Mouse (Mus musculus) midbrain, embryonic 15.5 days (tissue): ENCODE results near the gene Clnk. TPM values are rescaled to one million over a fixed set of nuclear protein-coding genes. Genes with fewer than 3 reads are reported as not detected.

Experiments used
- ATAC-seq: fragments of 200-750 bp; cut with Nextera tagmentation; replicated peaks from 2 replicates; pipeline ENCODE4 v1.8.0; 2017; ENCODE audit warnings: moderate TSS enrichment
- H3K27ac ChIP-seq: fragments of 300-500 bp; sonication (generic); 2 replicates; pipeline ENCODE4 v1.5.1; 2015; ENCODE audit warnings: mild to moderate bottlenecking, inconsistent platforms
- H3K27me3 ChIP-seq: fragments of 300-500 bp; sonication (generic); replicated peaks from 2 replicates; pipeline ENCODE4 v1.6.1; 2015; ENCODE audit warnings: inconsistent platforms
- H3K36me3 ChIP-seq: fragments of 300-500 bp; sonication (generic); replicated peaks from 2 replicates; pipeline ENCODE4 v1.6.1; 2015; ENCODE audit warnings: inconsistent platforms
- H3K4me1 ChIP-seq: fragments of 300-500 bp; sonication (generic); 2 replicates; pipeline ENCODE4 v1.6.1; 2015; ENCODE audit warnings: inconsistent platforms
- H3K4me2 ChIP-seq: fragments of 300-500 bp; sonication (generic); 2 replicates; pipeline ENCODE4 v1.6.1; 2015; ENCODE audit warnings: inconsistent platforms, mild to moderate bottlenecking, moderate library complexity
- H3K4me3 ChIP-seq: fragments of 300-500 bp; sonication (generic); 2 replicates; pipeline ENCODE4 v1.5.1; 2015; ENCODE audit warnings: mild to moderate bottlenecking, inconsistent platforms
- H3K9ac ChIP-seq: fragments of 300-500 bp; sonication (generic); 2 replicates; pipeline ENCODE4 v1.6.1; 2015; ENCODE audit warnings: mild to moderate bottlenecking, inconsistent platforms
- H3K9me3 ChIP-seq: fragments of 300-500 bp; sonication (generic); 2 replicates; pipeline ENCODE4 v1.6.1; 2016; ENCODE audit warnings: inconsistent platforms
- WGBS: fragments of 180-500 bp; shearing (Covaris S2); methylation state at CpG from one replicate; pipeline ENCODE4 v1.1.7; 2015; ENCODE audit warnings: mixed read lengths; 5-methylcytosine and 5-hydroxymethylcytosine counted together
- polyA plus RNA-seq: library from polyadenylated mRNA; unstranded; fragments of >200 nt; fragmentation: Nextera tagmentation; extraction: Ambion mirVana; gene quantifications from 2 replicates; pipeline ENCODE4 v1.2.1, GENCODE M21; 2015

Gene Clnk
- polyA plus RNA-seq, 1 experiment from 2014 or later, result 0.13 TPM

DNA sequence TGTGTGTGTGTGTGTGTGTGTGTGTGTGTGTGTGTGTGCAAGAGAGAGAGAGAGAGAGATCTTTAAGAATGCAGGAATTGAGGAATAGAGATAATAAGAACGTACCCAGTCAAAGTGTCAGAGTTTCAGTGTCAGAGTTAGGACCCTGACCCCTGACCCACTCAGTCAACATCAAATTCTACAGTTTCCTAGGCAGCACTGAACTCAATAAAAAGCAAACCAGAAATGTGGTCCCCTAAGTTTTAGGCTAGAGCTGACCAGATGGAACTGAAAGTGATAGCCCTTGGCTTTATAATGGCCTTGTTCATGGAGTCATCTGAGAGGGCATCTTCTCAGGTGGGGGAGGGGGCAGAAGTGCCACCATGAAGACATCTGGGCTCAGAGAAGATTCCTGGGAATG is 1.7 kb downstream of the Clnk start:
- Histone ChIP-seq H3K4me2 (no peak overlapping the region), H3K27me3 (no peaks in the 10 kb centered on the region), H3K36me3 (no peaks in the 10 kb centered on the region), H3K9ac (no peak overlapping the region), H3K4me1 (no peaks in the 10 kb centered on the region), H3K4me3 (no peak overlapping the region), H3K9me3 (no peaks in the 10 kb centered on the region), H3K27ac (no peak overlapping the region)
- WGBS, result 27% methylated on average over 1 of the region's 1 CpGs
- no peak for ATAC-seq

DNA sequence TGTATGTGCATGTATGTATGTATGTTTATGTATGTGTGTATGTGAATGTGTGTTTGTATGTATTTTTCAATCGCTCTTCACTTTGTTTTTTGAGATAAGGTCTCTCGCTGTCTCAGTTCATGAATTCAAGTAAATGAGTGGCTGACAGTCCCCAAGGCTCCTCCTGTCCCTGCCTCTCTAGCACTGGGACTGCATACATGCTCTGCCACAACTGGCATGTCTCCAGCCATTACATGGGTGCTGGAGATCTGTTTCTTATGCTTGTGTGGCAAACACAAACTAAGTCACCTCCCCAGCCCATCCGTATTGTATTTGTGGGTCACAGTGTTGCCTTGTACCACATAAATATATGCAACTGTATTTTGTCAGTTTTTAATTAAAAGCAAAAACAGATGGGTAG is 3.7 kb downstream of the Clnk start:
- no peak for ATAC-seq
- WGBS, result 97% methylated on average over 3 of the region's 3 CpGs
- Histone ChIP-seq H3K4me3 (no peak overlapping the region), H3K27ac (no peak overlapping the region), H3K9ac (no peak overlapping the region), H3K27me3 (no peaks in the 10 kb centered on the region), H3K36me3 (no peaks in the 10 kb centered on the region), H3K4me1 (no peaks in the 10 kb centered on the region), H3K4me2 (no peak overlapping the region), H3K9me3 (no peaks in the 10 kb centered on the region)

DNA sequence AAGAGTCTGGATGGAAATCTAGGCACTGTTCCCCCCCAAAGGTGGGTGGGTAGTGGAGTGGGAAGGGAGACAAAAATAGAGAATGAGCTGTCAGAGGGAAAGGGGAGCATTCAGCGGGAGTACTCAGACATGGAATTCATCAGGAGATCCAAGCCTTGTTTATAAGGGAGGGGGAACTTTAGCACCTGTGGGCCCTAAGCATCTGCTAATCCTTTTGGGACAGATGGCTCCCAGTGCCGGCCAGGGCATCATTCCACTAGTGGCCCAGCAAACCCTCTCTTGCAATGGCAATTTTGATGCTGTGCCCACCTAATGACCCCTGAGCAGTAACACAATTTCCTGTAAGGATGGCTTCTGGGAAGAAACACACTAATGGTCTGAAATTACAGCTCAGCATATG is 5.0 kb downstream of the Clnk start:
- Histone ChIP-seq H3K4me2 (no peak overlapping the region), H3K9ac (no peak overlapping the region), H3K36me3 (no peaks in the 10 kb centered on the region), H3K4me3 (no peak overlapping the region), H3K9me3 (no peaks in the 10 kb centered on the region), H3K4me1 (no peaks in the 10 kb centered on the region), H3K27ac (no peak overlapping the region), H3K27me3 (no peaks in the 10 kb centered on the region)
- 70% methylated on average over 2 of the region's 2 CpGs for WGBS
- no peak for ATAC-seq

DNA sequence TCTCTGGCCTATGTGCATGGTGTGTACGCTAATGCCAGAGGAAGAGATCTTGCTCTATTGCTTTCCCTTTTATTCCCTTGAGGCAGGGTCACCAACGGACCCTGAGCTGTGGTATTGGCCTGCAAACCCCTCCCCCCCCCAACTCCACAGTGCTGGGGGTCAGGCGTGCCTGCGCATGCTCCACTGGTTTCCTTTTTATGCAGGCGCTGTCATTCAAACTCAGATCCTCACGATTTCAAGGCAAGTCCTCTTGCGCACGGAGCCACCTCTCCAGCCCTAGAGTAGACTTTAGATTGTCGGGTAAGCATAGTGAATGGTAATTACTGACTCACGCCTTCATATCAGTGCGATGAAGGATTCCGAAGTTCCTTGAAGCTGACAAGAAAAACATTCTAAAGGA is 6.1 kb downstream of the Clnk start:
- Histone ChIP-seq H3K27ac (no peak overlapping the region), H3K36me3 (no peaks in the 10 kb centered on the region), H3K9me3 (no peaks in the 10 kb centered on the region), H3K4me2 (no peak overlapping the region), H3K4me3 (no peak overlapping the region), H3K9ac (no peak overlapping the region), H3K27me3 (no peaks in the 10 kb centered on the region), H3K4me1 (no peaks in the 10 kb centered on the region)
- no peak for ATAC-seq
- WGBS, result 42% methylated on average over 12 of the region's 12 CpGs

DNA sequence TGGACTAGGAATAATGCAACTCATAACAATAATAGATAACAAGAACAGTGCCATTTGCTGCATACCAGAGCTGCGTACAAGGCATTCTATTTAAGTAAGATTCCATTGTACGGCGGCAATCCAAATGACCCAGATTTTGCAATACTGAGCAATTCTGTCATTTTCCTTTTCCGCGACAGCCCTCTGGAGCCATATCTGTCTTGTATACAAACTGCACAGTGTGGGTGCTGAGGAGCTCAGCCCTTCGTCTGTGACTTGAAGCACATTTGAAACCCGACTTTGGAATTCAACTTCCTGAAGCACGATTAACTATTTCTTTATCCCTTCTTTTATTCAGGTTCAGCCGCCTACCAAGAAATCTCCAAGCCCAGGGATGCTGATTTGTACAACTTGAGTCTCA is 6.6 kb downstream of the Clnk start:
- H3K27ac ChIP-seq, result no peak overlapping the region
- H3K27me3 ChIP-seq, result no peaks in the 10 kb centered on the region
- no peaks in the 10 kb centered on the region for H3K4me1 ChIP-seq
- no peak overlapping the region for H3K4me3 ChIP-seq
- ATAC-seq, result no peak
- no peak overlapping the region for H3K4me2 ChIP-seq
- H3K9me3 ChIP-seq, result no peaks in the 10 kb centered on the region
- H3K9ac ChIP-seq, result no peak overlapping the region
- H3K36me3 ChIP-seq, result no peaks in the 10 kb centered on the region
- 77% methylated on average over 9 of the region's 9 CpGs for WGBS

DNA sequence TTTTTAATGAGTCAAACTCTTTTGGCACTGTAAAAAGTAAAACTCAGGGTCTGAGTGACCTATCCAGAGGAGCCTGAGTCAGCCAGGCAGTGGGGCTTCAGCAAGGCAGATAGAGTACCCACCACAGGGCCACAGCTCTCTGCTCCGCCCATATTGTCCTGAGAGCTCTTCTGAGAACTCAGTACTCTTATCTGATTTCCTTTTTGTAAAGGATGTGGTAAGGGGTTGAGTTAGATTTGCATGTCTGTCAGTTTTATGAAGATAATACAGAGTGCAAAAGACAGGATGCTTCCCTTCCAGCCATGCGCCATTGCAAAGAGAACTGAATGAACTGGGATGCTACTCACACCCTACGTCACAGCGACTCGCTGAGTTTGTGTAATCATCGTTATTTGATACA is 12.0 kb downstream of the Clnk start:
- 87% methylated on average over 6 of the region's 6 CpGs for WGBS
- no peaks in the 10 kb centered on the region for H3K4me1 ChIP-seq
- no peak overlapping the region for H3K4me2 ChIP-seq
- ATAC-seq, result no peak
- no peaks in the 10 kb centered on the region for H3K27me3 ChIP-seq
- H3K9ac ChIP-seq, result no peak overlapping the region
- no peak overlapping the region for H3K4me3 ChIP-seq
- no peaks in the 10 kb centered on the region for H3K9me3 ChIP-seq
- no peak overlapping the region for H3K27ac ChIP-seq
- no peaks in the 10 kb centered on the region for H3K36me3 ChIP-seq

DNA sequence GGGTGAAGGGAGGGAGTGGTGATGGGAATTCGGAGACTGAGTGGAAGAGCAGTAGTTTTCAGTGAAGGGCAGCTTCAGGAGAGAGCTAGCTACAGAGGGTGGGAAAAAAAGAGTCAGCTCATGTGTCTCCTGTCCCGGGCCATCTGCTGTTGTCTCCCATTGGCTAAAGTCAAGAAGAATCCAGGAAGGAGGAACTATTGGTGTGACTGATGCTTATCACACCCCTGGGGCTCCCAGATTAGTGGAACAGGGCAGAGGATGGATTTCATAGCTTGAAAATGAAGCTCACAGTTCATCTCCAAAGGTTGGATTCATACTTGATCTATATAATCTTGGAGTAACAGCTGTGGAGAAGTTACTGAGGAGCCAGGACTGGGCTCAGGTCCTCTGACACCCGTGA is 13.6 kb downstream of the Clnk start:
- Histone ChIP-seq H3K9me3 (no peaks in the 10 kb centered on the region), H3K36me3 (no peaks in the 10 kb centered on the region), H3K4me2 (no peak overlapping the region), H3K27me3 (no peaks in the 10 kb centered on the region), H3K4me3 (no peak overlapping the region), H3K27ac (no peak overlapping the region), H3K9ac (no peak overlapping the region), H3K4me1 (no peaks in the 10 kb centered on the region)
- 77% methylated on average over 3 of the region's 3 CpGs for WGBS
- ATAC-seq, result no peak

DNA sequence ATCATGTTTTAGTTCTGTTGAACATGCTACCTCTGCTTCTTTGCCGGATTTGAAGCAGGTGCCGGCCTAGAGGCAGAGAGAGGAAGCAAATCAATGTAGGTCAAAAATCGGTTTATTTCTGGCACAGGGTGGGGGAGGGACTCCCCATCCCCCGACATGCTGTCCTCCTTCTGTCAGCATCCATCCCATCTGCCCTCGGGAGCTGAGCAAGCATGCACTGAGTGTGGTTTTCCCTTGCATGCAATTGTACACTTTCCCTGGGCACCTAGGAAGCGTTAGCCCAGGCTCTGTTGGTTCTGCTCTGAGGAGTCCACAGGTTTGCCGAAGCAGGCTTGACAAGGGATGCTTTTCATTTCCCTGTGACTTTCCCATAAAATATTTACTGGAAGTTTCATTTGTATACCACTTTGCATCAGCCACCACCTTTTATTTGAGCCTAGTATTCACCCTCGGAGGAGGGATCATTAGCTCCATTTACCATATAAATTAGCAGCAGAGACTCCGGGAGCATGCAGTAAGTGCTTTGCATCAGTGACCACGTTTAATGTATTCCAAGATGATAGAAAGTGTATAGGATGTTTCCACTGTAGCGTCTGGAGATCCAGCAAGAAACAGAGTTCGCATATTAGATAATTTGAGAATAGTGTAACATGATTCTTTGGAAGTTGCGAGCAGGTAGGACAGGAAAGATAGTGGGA is 14.2 kb downstream of the Clnk start:
- WGBS, result 65% methylated on average over 13 of the region's 13 CpGs
- Histone ChIP-seq H3K4me3 (no peak overlapping the region), H3K4me1 (no peaks in the 10 kb centered on the region), H3K9ac (no peak overlapping the region), H3K4me2 (no peak overlapping the region), H3K36me3 (no peaks in the 10 kb centered on the region), H3K9me3 (no peaks in the 10 kb centered on the region), H3K27ac (no peak overlapping the region), H3K27me3 (no peaks in the 10 kb centered on the region)
- peak; percentile 58; the same call in 1 of the 2 replicates for ATAC-seq

DNA sequence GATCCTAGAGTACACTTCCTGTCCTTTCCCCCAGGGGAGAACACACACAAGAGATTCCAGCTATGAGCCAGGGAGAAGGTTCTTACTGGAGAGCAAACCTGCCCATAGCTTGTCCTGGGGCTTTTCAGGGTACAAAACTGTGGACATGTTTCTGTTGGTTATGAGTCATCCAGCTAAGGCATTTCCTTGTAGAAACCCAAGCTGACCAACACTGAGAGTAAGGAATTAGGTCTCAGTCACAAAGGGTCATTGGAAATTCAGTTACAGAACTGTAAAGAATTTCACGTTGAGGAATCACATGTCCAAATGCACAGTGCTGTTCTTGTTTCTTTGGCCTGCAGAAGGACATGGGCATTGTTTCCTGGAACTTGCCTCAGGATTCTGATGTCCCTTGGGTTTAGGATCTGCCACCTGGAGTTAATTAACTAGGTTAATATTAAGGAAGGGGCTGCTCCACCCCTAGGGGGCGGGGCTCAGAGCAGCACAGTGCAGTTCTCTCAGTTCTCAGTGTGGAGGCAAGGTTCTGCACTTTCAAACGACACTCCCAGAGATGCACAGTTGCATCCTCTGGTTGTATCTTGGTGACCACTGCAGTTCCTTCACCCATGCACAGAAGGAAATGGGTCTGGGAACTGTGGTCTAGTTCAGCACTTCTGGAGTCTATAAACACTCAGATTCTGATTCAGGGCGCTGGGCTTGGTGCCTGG is 18.4 kb downstream of the Clnk start:
- H3K4me3 ChIP-seq, result no peak overlapping the region
- no peaks in the 10 kb centered on the region for H3K36me3 ChIP-seq
- no peak overlapping the region for H3K4me2 ChIP-seq
- no peaks in the 10 kb centered on the region for H3K27me3 ChIP-seq
- H3K9ac ChIP-seq, result no peak overlapping the region
- no peaks in the 10 kb centered on the region for H3K9me3 ChIP-seq
- no peaks in the 10 kb centered on the region for H3K4me1 ChIP-seq
- 65% methylated on average over 4 of the region's 4 CpGs for WGBS
- H3K27ac ChIP-seq, result no peak overlapping the region
- no peak for ATAC-seq

DNA sequence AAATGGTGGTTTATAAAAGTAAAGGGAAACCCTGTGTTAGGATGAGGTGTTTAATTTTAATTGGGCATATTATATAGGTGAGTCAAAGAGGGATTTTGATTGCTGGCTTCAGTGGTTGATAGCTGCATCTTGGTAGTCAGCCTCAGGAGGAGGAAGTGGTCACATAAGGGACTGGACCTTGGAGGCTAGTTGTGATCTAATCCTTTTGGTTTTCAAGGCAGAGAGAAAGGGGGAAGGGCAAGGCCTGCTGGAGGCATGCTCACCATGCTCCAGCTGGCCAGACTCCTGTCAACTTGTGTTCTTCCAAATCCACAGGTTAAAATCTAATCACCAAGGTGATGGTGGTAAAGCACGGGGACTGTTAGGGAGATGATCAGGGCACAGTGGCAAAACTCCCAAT is 19.0 kb downstream of the Clnk start:
- no peak overlapping the region for H3K4me2 ChIP-seq
- no peaks in the 10 kb centered on the region for H3K4me1 ChIP-seq
- no peak overlapping the region for H3K27ac ChIP-seq
- no peak overlapping the region for H3K4me3 ChIP-seq
- WGBS, result 83% methylated on average over 1 of the region's 1 CpGs
- ATAC-seq, result no peak
- no peaks in the 10 kb centered on the region for H3K9me3 ChIP-seq
- no peak overlapping the region for H3K9ac ChIP-seq
- H3K36me3 ChIP-seq, result no peaks in the 10 kb centered on the region
- no peaks in the 10 kb centered on the region for H3K27me3 ChIP-seq

DNA sequence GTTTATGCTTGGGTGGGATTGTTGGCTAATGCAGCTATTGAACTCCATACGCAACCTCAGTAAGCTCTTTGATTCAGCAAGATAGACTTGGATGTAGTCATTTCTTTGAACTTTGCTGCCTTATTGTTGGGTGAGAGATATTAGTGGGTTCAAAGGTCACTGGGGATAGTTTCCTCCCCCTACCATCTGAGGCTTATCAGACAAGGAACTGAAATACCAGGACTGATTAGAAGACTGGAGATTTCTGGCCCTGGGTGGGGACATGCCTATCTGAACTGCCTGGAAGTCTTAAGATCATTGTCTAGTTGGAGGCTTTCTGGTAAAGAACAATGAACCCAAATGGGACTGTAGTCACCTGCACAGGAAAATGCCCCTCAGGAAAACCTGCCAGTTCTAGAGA is 26.4 kb downstream of the Clnk start:
- ATAC-seq, result no peak
- H3K27ac ChIP-seq, result no peak overlapping the region
- no peaks in the 10 kb centered on the region for H3K27me3 ChIP-seq
- no peaks in the 10 kb centered on the region for H3K36me3 ChIP-seq
- WGBS, result 94% methylated on average over 1 of the region's 1 CpGs
- no peaks in the 10 kb centered on the region for H3K9me3 ChIP-seq
- no peaks in the 10 kb centered on the region for H3K4me1 ChIP-seq
- no peak overlapping the region for H3K4me3 ChIP-seq
- H3K9ac ChIP-seq, result no peak overlapping the region
- H3K4me2 ChIP-seq, result no peak overlapping the region

DNA sequence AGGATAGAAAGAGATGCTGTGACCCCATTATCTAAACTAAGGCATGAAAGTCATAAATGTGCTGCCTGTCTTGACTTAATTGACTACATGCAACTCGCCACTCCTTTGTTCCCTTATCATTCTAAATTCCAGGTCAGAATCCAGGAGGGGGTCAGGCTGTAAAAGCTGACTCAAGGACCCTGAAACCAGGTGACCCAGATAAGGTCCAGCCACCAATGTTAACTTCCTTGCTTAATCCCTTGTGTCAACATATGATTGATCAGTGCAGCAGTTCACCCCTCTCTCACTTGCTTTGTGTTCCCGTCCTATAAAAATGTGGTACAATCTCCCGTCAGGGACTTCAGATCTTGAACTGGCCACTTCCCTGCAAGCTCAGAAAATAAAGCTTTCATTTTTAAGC is 31.1 kb downstream of the Clnk start:
- H3K36me3 ChIP-seq, result no peaks in the 10 kb centered on the region
- no peak overlapping the region for H3K9ac ChIP-seq
- H3K27ac ChIP-seq, result no peak overlapping the region
- no peak overlapping the region for H3K4me3 ChIP-seq
- no peaks in the 10 kb centered on the region for H3K4me1 ChIP-seq
- no peak overlapping the region for H3K4me2 ChIP-seq
- 44% methylated on average over 3 of the region's 3 CpGs for WGBS
- no peaks in the 10 kb centered on the region for H3K9me3 ChIP-seq
- H3K27me3 ChIP-seq, result no peaks in the 10 kb centered on the region
- no peak for ATAC-seq

DNA sequence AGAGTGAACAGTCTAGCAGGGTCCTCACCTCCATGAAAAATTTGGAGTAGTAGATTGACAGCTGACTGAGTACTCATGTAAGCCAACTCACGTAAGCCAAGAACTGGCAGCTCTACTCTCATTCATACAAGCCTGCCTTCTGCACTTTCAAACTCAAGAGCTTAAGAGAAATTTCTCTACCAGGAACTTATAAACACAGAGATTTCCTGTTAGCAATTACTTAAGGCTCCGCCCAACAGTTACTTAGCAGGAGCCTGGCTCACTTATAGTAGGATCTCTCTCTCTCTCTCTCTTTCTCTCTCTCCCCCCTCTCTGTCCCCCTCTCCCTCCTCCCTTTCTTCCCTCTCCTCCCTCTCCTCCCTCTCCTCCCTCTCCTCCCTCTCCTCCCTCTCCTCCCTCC is 32.3 kb downstream of the Clnk start:
- no peak overlapping the region for H3K4me2 ChIP-seq
- WGBS, result 85% methylated on average over 2 of the region's 2 CpGs
- H3K9ac ChIP-seq, result no peak overlapping the region
- H3K27me3 ChIP-seq, result no peaks in the 10 kb centered on the region
- no peaks in the 10 kb centered on the region for H3K4me1 ChIP-seq
- H3K9me3 ChIP-seq, result no peaks in the 10 kb centered on the region
- H3K4me3 ChIP-seq, result no peak overlapping the region
- no peak for ATAC-seq
- H3K36me3 ChIP-seq, result no peaks in the 10 kb centered on the region
- no peak overlapping the region for H3K27ac ChIP-seq
